Mouse (Mus musculus) NIH3T3 (cell line): ENCODE data around the gene Arhgap19.

ENCODE experiments used
- DNase-seq: peaks from one replicate; pipeline ENCODE4 v3.0.0-alpha.2; 2012; ENCODE audit warnings: low read depth

The Arhgap19 gene

GRCm38 (mm10) chr19:41738429-41738805 lies 63.4 kb downstream of the Arhgap19 start:
- DNase-seq, result no peak

GRCm38 (mm10) chr19:41737657-41738428 lies 64.0 kb downstream of the Arhgap19 start:
- no peak for DNase-seq

GRCm38 (mm10) chr19:41734685-41735084 lies 67.2 kb downstream of the Arhgap19 start:
- no peak for DNase-seq

GRCm38 (mm10) chr19:41725491-41725890 lies 76.4 kb downstream of the Arhgap19 start:
- DNase-seq, result no peak

- no peak for DNase-seq
Measured at GRCm38 (mm10) chr19:41724831-41725470, 76.9 kb downstream of the Arhgap19 start.

GRCm38 (mm10) chr19:41723337-41723736 lies 78.5 kb downstream of the Arhgap19 start:
- no peak for DNase-seq

GRCm38 (mm10) chr19:41719436-41719835 lies 82.4 kb downstream of the Arhgap19 start:
- no peak for DNase-seq
